In genomic region chr7:105256656-105257055, GRCm38 (mm10) we compare ENCODE assay signal across 8 mouse cellular contexts. TPM values are rescaled to one million over a fixed set of nuclear protein-coding genes. Genes with fewer than 3 reads are reported as not detected.
DNase-seq lines count a peak whose midpoint lies in the region.

No protein-coding gene starts in this region.

- peak; percentile 5 for DNase-seq in gastrocnemius, postnatal 10 days
- DNase-seq in gastrocnemius, adult 8-10 months (ENCODE audit: low spot score in 2 of 2) = no peak
- DNase-seq in B cell, adult 2 months = peak; percentile 40 to 50
- peak; percentile 45 to 62 for DNase-seq in adrenal gland, postnatal 36 days
- DNase-seq in lung, postnatal 14 days = peak; percentile 22
- DNase-seq in ovary, postnatal 14 days (ENCODE audit: low spot score) = no peak
- no peak for DNase-seq in right cerebral cortex, postnatal 14 days
- DNase-seq in cerebellum, postnatal 36 days = no peak

RNA-seq across cellular contexts. Expression of gene Olfr688, which starts 31.2 kb away (rescaled TPM):
- total RNA-seq in gastrocnemius, postnatal 10 days (2021) = not detected
- not detected for total RNA-seq in gastrocnemius, adult 8-10 months (2022)
- total RNA-seq in adrenal gland, postnatal 36 days (2021) = not detected

RNA-seq across cellular contexts. Expression of gene Olfr686, which starts 49.4 kb away (rescaled TPM):
- not detected for total RNA-seq in gastrocnemius, postnatal 10 days (2021)
- total RNA-seq in gastrocnemius, adult 8-10 months (2022) = not detected
- total RNA-seq in adrenal gland, postnatal 36 days (2021) = not detected

RNA-seq across cellular contexts. Expression of gene Olfr689, which starts 54.3 kb away (rescaled TPM):
- total RNA-seq in gastrocnemius, postnatal 10 days (2021) = not detected
- not detected for total RNA-seq in gastrocnemius, adult 8-10 months (2022)
- not detected for total RNA-seq in adrenal gland, postnatal 36 days (2021)

Comparison
In these comparisons a context has a peak if more than half of its experiments do, and no peak if none do; other contexts are left out.
1. DNase-seq: peak in gastrocnemius, postnatal 10 days (single experiment), B cell, adult 2 months (2 of 2), adrenal gland, postnatal 36 days (2 of 2) and lung, postnatal 14 days (single experiment); none in gastrocnemius, adult 8-10 months (0 of 2), ovary, postnatal 14 days (single experiment), right cerebral cortex, postnatal 14 days (single experiment) and cerebellum, postnatal 36 days (0 of 2).